ENCODE assay signal across 26 mouse cellular contexts in genomic region chr7:139587919-139588318, GRCm38 (mm10). TPM values are rescaled to one million over a fixed set of nuclear protein-coding genes. Genes with fewer than 3 reads are reported as not detected.
DNase-seq lines count a peak whose midpoint lies in the region; ATAC-seq lines count a peak whose summit lies in the region.
"Had no signal": no experiment of that assay in that cellular context is flagged by ENCODE, and none has a peak within 500 bp of the region (broad histone marks: within the 10 kb centered on the region; RNA-seq: fewer than 3 reads in every experiment).

No protein-coding gene starts in this region.

- DNase-seq in forebrain, embryonic 11.5 days (ENCODE audit: low spot score), result peak; percentile 54
- peak; percentile 23 for DNase-seq in limb, embryonic 11.5 days (ENCODE audit: low spot score)
- DNase-seq in limb, embryonic 10.5 days (ENCODE audit: low spot score), result no peak
- peak; percentile 87 for DNase-seq in MN1 (ENCODE audit: low spot score)
- peak; percentile 61 for DNase-seq in mesoderm, embryonic 11.5 days (ENCODE audit: low read depth, low spot score)
- DNase-seq in heart, embryonic 10.5 days (ENCODE audit: low spot score), result no peak
- DNase-seq: adrenal gland, postnatal 14 days; cerebellum, adult 9-10 months; gastrocnemius, postnatal 25 days; heart, adult 18-20 months; kidney, adult 11 months; layer of hippocampus, adult 9-11 months; liver; lung, postnatal 36 days had no signal

- H3K27me3 ChIP-seq in forebrain, embryonic 11.5 days (ENCODE audit: control insufficient read depth, insufficient read depth, low read length), result peaks cover 63% of the 10 kb centered on the region
- peaks cover 66% of the 10 kb centered on the region for H3K27me3 ChIP-seq in forebrain, embryonic 16.5 days (replicated peaks; ENCODE audit: control insufficient read depth, insufficient read depth, low read length)
- peaks cover 58% of the 10 kb centered on the region for H3K27me3 ChIP-seq in limb, embryonic 11.5 days (ENCODE audit: control insufficient read depth, insufficient read depth, low read length)
- peaks cover 84% of the 10 kb centered on the region for H3K27me3 ChIP-seq in limb, embryonic 10.5 days (ENCODE audit: low read depth, poor library complexity, severe bottlenecking)
- peaks cover 74% of the 10 kb centered on the region for H3K27me3 ChIP-seq in heart, embryonic 10.5 days (ENCODE audit: insufficient read depth, poor library complexity, severe bottlenecking)

- H3K4me2 ChIP-seq in forebrain, embryonic 11.5 days (ENCODE audit: low read depth, low read length, severe bottlenecking), result no peak overlapping the region
- no peak overlapping the region for H3K4me2 ChIP-seq in forebrain, embryonic 16.5 days (ENCODE audit: low read length)
- no peak overlapping the region for H3K4me2 ChIP-seq in limb, embryonic 11.5 days (ENCODE audit: low read depth, severe bottlenecking)
- H3K4me2 ChIP-seq: embryonic facial prominence, embryonic 13.5 days; liver, embryonic 15.5 days; lung, embryonic 15.5 days had no signal

- no peak overlapping the region for H3K27ac ChIP-seq in forebrain, embryonic 11.5 days (ENCODE audit: low read depth, low read length)
- no peak overlapping the region for H3K27ac ChIP-seq in forebrain, embryonic 16.5 days (ENCODE audit: low read length)
- H3K27ac ChIP-seq in limb, embryonic 11.5 days (replicated peaks; ENCODE audit: low read depth, low read length), result no peak overlapping the region
- no peak overlapping the region for H3K27ac ChIP-seq in limb, embryonic 10.5 days
- no peak overlapping the region for H3K27ac ChIP-seq in heart, embryonic 10.5 days
- H3K27ac ChIP-seq: embryonic facial prominence, embryonic 13.5 days; kidney, postnatal 0 days; liver, embryonic 15.5 days; lung, embryonic 15.5 days had no signal

- no peak for ATAC-seq in forebrain, embryonic 11.5 days (replicated peaks; ENCODE audit: low FRiP score)
- no peak for ATAC-seq in forebrain, embryonic 16.5 days
- ATAC-seq in limb, embryonic 11.5 days (ENCODE audit: insufficient number of reproducible peaks, low FRiP score, low TSS enrichment, low read depth), result no peak
- no peak for ATAC-seq in megakaryocyte-erythroid progenitor cell, adult 5-6 weeks (replicated peaks; ENCODE audit: low FRiP score, low TSS enrichment, poor library complexity, severe bottlenecking)
- ATAC-seq: activated CD4-positive, CD25-positive, alpha-beta regulatory T cell, adult 4 months had no signal

- H3K9ac ChIP-seq in forebrain, embryonic 11.5 days (ENCODE audit: low read length), result no peak overlapping the region
- H3K9ac ChIP-seq in forebrain, embryonic 16.5 days (replicated peaks; ENCODE audit: low read depth, low read length), result no peak overlapping the region
- H3K9ac ChIP-seq in limb, embryonic 11.5 days (ENCODE audit: low read length), result no peak overlapping the region
- H3K9ac ChIP-seq: embryonic facial prominence, embryonic 13.5 days; liver, embryonic 15.5 days; lung, embryonic 15.5 days had no signal

- no peak overlapping the region for H3K4me3 ChIP-seq in forebrain, embryonic 11.5 days (ENCODE audit: low read depth, low read length)
- H3K4me3 ChIP-seq in forebrain, embryonic 16.5 days (replicated peaks; ENCODE audit: low read length), result no peak overlapping the region
- H3K4me3 ChIP-seq in limb, embryonic 11.5 days (ENCODE audit: low read depth, low read length), result no peak overlapping the region
- H3K4me3 ChIP-seq in limb, embryonic 10.5 days, result no peak overlapping the region
- H3K4me3 ChIP-seq in heart, embryonic 10.5 days, result no peak overlapping the region
- H3K4me3 ChIP-seq: embryonic facial prominence, embryonic 13.5 days; liver, embryonic 15.5 days; lung, embryonic 15.5 days; megakaryocyte, embryonic 14.5 days had no signal

- no peaks in the 10 kb centered on the region for H3K9me3 ChIP-seq in forebrain, embryonic 11.5 days (ENCODE audit: control insufficient read depth, low read length)
- no peaks in the 10 kb centered on the region for H3K9me3 ChIP-seq in forebrain, embryonic 16.5 days (ENCODE audit: control insufficient read depth, low read length)
- H3K9me3 ChIP-seq in limb, embryonic 11.5 days (ENCODE audit: control insufficient read depth, low read length), result no peaks in the 10 kb centered on the region
- H3K9me3 ChIP-seq in limb, embryonic 10.5 days (replicated peaks), result no peaks in the 10 kb centered on the region
- no peaks in the 10 kb centered on the region for H3K9me3 ChIP-seq in heart, embryonic 10.5 days
- H3K9me3 ChIP-seq: embryonic facial prominence, embryonic 13.5 days; liver, embryonic 15.5 days; lung, embryonic 15.5 days; megakaryocyte, embryonic 14.5 days had no signal

- 18% methylated on average over 7 of the region's 7 CpGs for WGBS in forebrain, embryonic 11.5 days
- 20% methylated on average over 7 of the region's 7 CpGs for WGBS in forebrain, embryonic 16.5 days
- 17% methylated on average over 7 of the region's 7 CpGs for WGBS in limb, embryonic 11.5 days
- 22% methylated on average over 7 of the region's 7 CpGs for WGBS in limb, embryonic 10.5 days
- WGBS in heart, embryonic 10.5 days, result 45% methylated on average over 7 of the region's 7 CpGs

- no peaks in the 10 kb centered on the region for H3K36me3 ChIP-seq in forebrain, embryonic 11.5 days (ENCODE audit: control insufficient read depth, insufficient read depth, low read length)
- H3K36me3 ChIP-seq in forebrain, embryonic 16.5 days (ENCODE audit: control insufficient read depth, insufficient read depth), result no peaks in the 10 kb centered on the region
- no peaks in the 10 kb centered on the region for H3K36me3 ChIP-seq in limb, embryonic 11.5 days (ENCODE audit: control insufficient read depth, insufficient read depth, low read length)
- no peaks in the 10 kb centered on the region for H3K36me3 ChIP-seq in limb, embryonic 10.5 days
- H3K36me3 ChIP-seq in heart, embryonic 10.5 days, result no peaks in the 10 kb centered on the region
- H3K36me3 ChIP-seq: embryonic facial prominence, embryonic 13.5 days; G1E; liver, embryonic 15.5 days; lung, embryonic 15.5 days had no signal

- H3K4me1 ChIP-seq in forebrain, embryonic 11.5 days (replicated peaks; ENCODE audit: control insufficient read depth, insufficient read depth, low read length), result peaks cover 7% of the 10 kb centered on the region; the same call in 1 of the 2 replicates
- peaks cover 12% of the 10 kb centered on the region for H3K4me1 ChIP-seq in forebrain, embryonic 16.5 days (replicated peaks; ENCODE audit: control insufficient read depth, insufficient read depth, low read length)
- H3K4me1 ChIP-seq in limb, embryonic 11.5 days (ENCODE audit: control insufficient read depth, insufficient read depth, low read length), result 0 out of 2 replicates have a peak, but pooled peaks cover 6% of the 10 kb centered on the region
- peaks cover 28% of the 10 kb centered on the region for H3K4me1 ChIP-seq in limb, embryonic 10.5 days
- peaks cover 5% of the 10 kb centered on the region; the same call in 1 of the 2 replicates for H3K4me1 ChIP-seq in heart, embryonic 10.5 days
- H3K4me1 ChIP-seq: liver, embryonic 15.5 days had no signal

RNA-seq across cellular contexts. Expression of gene Nkx6-2, which starts 5.3 kb away (rescaled TPM):
- polyA plus RNA-seq in forebrain, embryonic 11.5 days (2014; fragmentation: Nextera tagmentation; extraction: Ambion mirVana), result 6.4 and 7.2 TPM in 2 replicates
- 1.1 and 1.4 TPM in 2 replicates for polyA plus RNA-seq in forebrain, embryonic 16.5 days (2015; fragmentation: Nextera tagmentation; extraction: Ambion mirVana)
- not detected in 2 replicates for polyA plus RNA-seq in limb, embryonic 11.5 days (2014; fragmentation: Nextera tagmentation; extraction: Ambion mirVana)
- polyA plus RNA-seq in limb, embryonic 10.5 days (2016; fragmentation: Nextera tagmentation; extraction: Ambion mirVana), result not detected in 2 replicates
- 1.2 TPM in 1 of 2 replicates, not detected in the other for polyA plus RNA-seq in heart, embryonic 10.5 days (2016; fragmentation: Nextera tagmentation; extraction: Ambion mirVana)
- not detected in 2 replicates for total RNA-seq in megakaryocyte-erythroid progenitor cell, adult 5-6 weeks (2014; fragmentation: Nextera tagmentation)
- not detected in 2 replicates for total RNA-seq in megakaryocyte-erythroid progenitor cell, adult 5-6 weeks (2017)
- total RNA-seq: adrenal gland, postnatal 14 days; G1E; gastrocnemius, postnatal 25 days; monocyte, adult 5-6 weeks; neutrophil, adult 5-6 weeks had no signal
- polyA plus RNA-seq: activated CD4-positive, CD25-positive, alpha-beta regulatory T cell, adult 4 months; embryonic facial prominence, embryonic 13.5 days; G1E; large intestine, adult 2 months; liver, embryonic 15.5 days had no signal

Comparison
In these comparisons a context has a peak if more than half of its experiments do, and no peak if none do; other contexts are left out.
1. DNase-seq: peak in forebrain, embryonic 11.5 days (single experiment), limb, embryonic 11.5 days (single experiment), MN1 (single experiment) and mesoderm, embryonic 11.5 days (single experiment); none in limb, embryonic 10.5 days (single experiment) and heart, embryonic 10.5 days (single experiment).